Mouse (Mus musculus): Measurements from ENCODE around the gene Opcml. TPM values are rescaled to one million over a fixed set of nuclear protein-coding genes. Genes with fewer than 3 reads are reported as not detected.

Opcml gene
- total RNA-seq, 2 experiments from 2014 or later: 1.0 to 1.5 TPM

DNA sequence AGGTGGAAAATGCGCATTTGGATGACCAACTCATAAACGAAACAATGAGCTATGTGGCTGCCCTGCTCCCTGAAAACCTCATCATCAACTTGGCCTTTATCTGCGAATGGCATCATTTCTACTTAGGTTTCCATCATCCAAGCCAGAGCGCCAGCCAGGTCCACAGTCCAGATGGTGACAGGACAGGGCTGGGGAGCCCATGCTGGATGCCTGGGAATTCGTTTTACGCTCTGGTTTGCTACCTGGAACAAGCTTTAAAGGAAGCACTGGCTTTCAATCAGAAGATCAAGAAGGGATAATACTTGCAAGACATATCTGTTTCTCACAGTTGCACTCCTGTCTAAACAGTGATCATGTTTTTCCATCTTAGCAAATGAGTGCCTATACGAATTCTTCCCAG is 366.5 kb downstream of the Opcml start:
- no peak overlapping the region for H3K27ac ChIP-seq
- no peak for TF ChIP-seq CTCF (IDR thresholded peaks at IDR 0.05)
- H3K4me3 ChIP-seq: no peak overlapping the region
- intact Hi-C loops (cut with DNase I): no loop called here
- no peak for DNase-seq

DNA sequence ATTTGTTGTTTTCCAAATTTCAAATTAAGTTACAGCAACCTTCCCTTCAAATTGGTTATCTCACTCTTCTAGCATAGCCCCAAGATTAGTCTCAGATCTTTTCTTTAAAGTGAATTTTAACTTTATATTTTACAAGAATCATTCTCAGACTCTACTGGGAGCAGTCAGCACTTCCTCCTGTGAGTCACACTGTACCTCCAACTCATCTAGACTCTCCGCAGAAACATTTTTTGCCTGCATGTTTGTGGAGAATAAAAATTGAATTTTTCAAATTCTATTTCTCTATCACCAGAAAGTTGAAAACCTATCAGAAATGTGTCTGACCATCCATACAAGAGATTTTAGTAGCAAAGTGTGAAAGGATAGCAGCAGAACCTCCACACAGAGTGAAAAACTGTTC is 370.4 kb downstream of the Opcml start:
- DNase-seq: no peak
- Histone ChIP-seq H3K4me3 (no peak overlapping the region), H3K27ac (no peak overlapping the region)
- intact Hi-C loops (cut with DNase I): no loop called here
- no peak for TF ChIP-seq CTCF (IDR thresholded peaks at IDR 0.05)

DNA sequence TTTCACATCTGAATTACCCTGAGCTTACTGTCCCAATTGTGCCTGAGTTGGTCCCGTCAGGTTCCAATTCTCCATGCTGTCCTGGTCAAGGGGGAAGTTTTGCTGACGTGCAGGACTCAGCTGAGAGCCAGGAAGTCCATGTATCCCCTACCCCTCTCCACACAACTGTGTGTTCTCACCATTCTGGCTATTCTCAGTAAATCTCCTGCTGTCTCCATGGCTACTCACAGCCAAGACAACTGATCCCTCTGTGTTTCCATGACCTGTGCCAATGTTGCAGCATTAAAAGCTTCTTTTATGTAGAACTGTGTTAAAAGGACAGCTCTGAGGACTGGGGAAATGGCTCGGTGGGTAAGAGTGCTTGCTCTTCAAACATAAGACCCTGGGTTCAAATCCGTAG is 373.4 kb downstream of the Opcml start:
- Histone ChIP-seq H3K4me3 (no peak overlapping the region), H3K27ac (no peak overlapping the region)
- intact Hi-C loops (cut with DNase I): no loop called here
- no peak for DNase-seq
- no peak for TF ChIP-seq CTCF (IDR thresholded peaks at IDR 0.05)

DNA sequence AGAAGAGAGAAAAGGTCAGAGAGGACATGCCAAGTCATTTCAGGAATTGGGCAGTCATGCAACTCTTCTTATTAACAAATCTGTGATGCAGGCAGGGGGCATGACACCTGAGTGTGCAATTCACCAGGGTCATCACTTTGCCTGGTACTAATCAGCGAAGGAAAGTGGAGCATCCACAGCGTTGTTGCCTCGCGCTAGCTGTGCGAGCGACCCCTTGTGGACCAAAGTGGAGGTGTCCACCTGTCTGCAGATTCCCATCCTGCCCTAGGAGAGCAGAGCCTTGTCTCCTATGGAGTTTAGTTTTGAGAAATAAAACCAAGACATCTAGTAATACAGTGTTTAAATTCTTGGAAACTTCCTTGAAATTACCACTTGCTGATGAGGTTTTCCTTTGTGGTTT is 381.3 kb downstream of the Opcml start:
- TF ChIP-seq CTCF (IDR thresholded peaks at IDR 0.05): peak; percentile 78
- peak; percentile 60 for DNase-seq
- H3K27ac ChIP-seq: no peak overlapping the region
- H3K4me3 ChIP-seq: no peak overlapping the region
- intact Hi-C loops (cut with DNase I): loop anchor here (2.0 kb wide), 1 partner anchor 757 kb away; no protein-coding TSS in a partner anchor

DNA sequence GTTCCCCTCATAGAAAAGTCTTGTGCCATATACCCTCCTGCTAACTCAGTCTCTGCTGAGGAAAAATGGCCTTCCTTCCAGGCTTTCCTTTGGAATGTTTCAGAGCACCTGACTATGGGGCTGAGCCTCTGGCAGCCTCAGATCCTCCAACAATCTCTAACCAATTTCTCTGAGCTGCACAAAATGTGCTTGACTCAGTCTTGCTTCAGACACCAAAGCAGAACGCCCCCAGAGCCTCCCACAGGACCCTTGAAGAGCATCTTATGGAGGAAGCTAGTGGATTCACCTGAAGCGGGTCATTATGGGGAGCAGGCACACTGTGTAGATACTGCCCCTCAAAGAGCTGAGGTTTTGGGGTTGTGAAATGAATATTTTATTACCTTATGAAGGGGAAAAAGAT is 386.5 kb downstream of the Opcml start:
- intact Hi-C loops (cut with DNase I): no loop called here
- Histone ChIP-seq H3K27ac (no peak overlapping the region), H3K4me3 (no peak overlapping the region)
- TF ChIP-seq CTCF (IDR thresholded peaks at IDR 0.05): no peak
- DNase-seq: no peak

DNA sequence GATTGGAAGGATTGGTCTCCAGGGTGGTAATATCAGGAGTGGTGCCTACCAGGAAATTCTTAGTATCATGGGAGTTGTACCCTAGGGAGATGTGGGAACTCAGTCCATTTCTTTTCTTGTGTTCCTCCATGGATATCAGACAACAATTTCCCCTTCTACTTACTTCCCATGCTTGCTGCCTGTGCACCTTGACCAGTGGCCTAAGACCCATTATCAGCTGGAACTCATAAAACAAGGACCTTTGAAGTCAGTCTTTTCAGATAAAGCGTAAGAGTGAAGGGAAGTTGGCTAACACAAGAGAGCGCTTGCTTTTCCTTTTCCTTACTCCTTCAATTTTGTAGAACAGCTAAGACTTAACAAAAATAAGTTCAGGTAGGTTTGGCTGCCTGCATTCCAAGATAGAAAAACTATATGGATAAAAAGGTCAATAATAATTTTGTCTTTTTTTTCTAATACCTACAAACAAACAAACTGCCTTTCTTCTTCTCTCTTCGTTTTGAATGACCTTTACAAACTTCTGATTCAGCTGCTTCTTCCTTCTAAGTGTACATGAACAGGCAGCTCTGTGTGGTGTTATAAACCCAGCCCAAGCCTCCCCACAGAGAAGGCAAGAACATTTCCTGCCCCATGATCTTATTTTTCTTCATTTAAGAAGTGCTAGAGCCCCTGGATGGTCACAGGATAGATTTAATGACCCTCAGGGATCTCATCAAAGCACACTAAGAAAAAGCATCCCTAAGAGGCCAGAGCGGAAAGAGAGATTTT is 387.7 kb downstream of the Opcml start:
- intact Hi-C loops (cut with DNase I): no loop called here
- no peak for DNase-seq
- Histone ChIP-seq H3K4me3 (no peak overlapping the region), H3K27ac (no peak overlapping the region)
- TF ChIP-seq CTCF (IDR thresholded peaks at IDR 0.05): no peak

DNA sequence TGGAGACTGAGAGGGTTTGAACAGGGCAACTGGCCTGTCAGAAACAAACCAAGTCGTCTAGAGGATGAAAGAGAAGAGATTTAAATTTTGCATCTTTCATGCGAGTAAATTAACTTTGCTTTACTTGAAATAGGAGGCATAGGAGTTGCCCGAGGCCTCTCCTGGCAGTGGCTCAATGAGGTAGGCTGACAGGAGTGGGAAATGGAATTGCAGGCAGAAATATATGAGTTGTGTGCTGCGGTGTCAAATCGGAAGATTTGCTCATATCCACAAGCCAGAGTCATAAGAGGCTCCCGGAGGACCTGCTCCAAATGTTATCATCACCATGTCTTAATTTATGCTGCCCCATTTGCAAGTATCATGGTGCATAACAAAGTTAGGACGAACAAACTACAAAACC is 391.3 kb downstream of the Opcml start:
- intact Hi-C loops (cut with DNase I): no loop called here
- TF ChIP-seq CTCF (IDR thresholded peaks at IDR 0.05): no peak
- Histone ChIP-seq H3K27ac (no peak overlapping the region), H3K4me3 (no peak overlapping the region)
- DNase-seq: no peak

DNA sequence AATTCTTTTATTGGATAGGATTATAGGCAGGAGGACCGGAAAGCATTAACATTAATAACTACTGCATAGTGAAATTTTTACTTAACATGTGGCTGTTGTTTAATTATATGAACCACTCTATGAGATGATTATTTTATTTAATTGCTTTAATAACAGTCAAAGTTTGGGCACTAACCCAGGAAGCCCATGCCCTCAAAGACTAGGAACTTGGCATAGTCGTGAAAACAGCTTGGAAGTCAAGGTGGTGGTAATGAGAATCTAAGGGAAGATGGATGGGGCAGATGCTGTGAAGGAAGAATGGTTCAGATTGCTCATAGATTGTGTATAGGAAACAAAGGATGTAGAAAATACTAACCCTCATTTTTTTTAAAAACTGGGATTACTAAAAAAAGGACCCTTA is 399.7 kb downstream of the Opcml start:
- no peak overlapping the region for H3K4me3 ChIP-seq
- DNase-seq: no peak
- TF ChIP-seq CTCF (IDR thresholded peaks at IDR 0.05): no peak
- H3K27ac ChIP-seq: no peak overlapping the region
- intact Hi-C loops (cut with DNase I): no loop called here

DNA sequence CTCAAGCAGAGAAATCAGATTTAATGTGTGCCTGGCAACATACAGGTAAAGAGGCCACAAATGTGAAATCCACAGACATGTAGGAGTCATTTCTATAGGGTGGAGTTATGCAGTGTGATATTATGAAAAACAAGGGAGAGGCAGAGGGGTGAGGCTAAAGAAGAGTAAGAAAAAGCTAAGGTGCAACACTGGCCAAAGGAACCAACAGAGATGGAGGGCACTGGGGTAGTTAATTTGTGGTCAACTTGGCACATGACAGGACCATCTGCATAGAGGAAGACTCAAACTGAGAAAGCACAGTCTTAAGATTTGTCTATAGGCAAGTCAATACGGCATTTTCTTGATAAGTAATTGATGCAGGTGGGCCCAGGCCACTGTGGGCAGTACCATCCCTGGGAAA is 400.2 kb downstream of the Opcml start:
- TF ChIP-seq CTCF (IDR thresholded peaks at IDR 0.05): no peak
- DNase-seq: no peak
- Histone ChIP-seq H3K27ac (no peak overlapping the region), H3K4me3 (no peak overlapping the region)
- intact Hi-C loops (cut with DNase I): no loop called here

DNA sequence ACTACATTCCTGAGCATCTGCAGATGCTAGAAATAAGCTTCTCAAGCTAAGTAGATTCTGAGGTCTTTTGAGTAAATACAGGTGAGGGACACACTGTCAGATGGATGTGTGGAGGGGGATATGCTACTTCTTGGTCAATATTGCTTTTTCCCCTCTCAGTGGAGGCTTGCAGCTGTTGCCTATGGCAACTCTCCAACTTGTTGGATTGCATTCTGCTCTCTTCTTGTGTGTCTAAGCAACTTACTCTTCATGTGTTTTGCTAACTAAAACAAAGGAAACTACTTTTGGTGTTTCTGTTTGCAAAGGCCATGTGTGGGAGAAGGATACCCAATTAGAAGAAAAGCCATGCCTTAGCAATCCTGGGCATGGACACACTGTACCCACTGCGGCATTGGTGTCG is 406.0 kb downstream of the Opcml start:
- Histone ChIP-seq H3K27ac (no peak overlapping the region), H3K4me3 (no peak overlapping the region)
- DNase-seq: no peak
- TF ChIP-seq CTCF (IDR thresholded peaks at IDR 0.05): no peak
- intact Hi-C loops (cut with DNase I): no loop called here

DNA sequence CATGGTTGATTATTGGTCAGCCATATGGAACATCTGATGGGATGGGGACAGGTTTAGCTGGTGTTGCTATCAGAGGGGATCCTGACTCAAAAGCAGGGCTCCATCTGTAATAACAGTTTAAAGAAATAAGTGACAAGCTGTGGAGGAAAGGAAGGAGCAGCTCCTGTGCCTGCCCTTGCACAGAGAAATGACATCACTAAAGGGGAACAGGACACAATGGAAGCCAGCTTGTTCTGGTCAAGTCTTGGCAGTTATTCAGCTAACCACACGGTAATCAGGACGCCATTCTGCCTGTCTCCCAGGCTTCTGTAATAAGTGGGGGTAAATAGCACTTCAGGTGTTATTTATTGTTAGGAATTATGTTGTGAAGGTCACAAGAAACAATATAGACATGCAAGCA is 406.5 kb downstream of the Opcml start:
- H3K27ac ChIP-seq: no peak overlapping the region
- TF ChIP-seq CTCF (IDR thresholded peaks at IDR 0.05): no peak
- intact Hi-C loops (cut with DNase I): loop anchor here (1.0 kb wide), 1 partner anchor 787 kb away; no protein-coding TSS in a partner anchor

DNA sequence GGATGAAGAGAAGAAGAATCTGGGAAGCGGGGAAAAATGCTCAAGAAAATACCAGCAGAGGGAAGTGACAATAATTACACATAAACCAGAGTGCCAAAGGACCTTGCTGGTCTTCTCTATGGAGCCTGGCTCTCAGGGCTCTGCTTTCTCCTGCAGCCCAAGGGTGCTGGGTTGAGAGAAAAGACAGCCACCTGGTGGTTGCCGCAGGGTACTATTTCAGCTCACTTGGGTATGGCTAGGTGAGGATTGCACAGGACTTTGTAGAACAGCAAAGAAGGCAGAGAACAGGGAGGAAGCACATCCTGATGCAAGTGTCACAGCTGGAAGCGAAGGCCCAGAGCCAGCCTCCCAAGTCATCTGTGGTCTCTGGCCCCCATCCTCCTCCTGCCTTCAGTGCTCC is 407.1 kb downstream of the Opcml start:
- TF ChIP-seq CTCF (IDR thresholded peaks at IDR 0.05): peak; percentile 67
- Histone ChIP-seq H3K27ac (no peak overlapping the region), H3K4me3 (no peak overlapping the region)
- DNase-seq: peak; percentile 51
- intact Hi-C loops (cut with DNase I): loop anchor here (1.0 kb wide), 1 partner anchor 787 kb away; no protein-coding TSS in a partner anchor

More for the DNA sequence above, 406.5 kb downstream of the Opcml start:
- no peak overlapping the region for H3K4me3 ChIP-seq
- DNase-seq: no peak

DNA sequence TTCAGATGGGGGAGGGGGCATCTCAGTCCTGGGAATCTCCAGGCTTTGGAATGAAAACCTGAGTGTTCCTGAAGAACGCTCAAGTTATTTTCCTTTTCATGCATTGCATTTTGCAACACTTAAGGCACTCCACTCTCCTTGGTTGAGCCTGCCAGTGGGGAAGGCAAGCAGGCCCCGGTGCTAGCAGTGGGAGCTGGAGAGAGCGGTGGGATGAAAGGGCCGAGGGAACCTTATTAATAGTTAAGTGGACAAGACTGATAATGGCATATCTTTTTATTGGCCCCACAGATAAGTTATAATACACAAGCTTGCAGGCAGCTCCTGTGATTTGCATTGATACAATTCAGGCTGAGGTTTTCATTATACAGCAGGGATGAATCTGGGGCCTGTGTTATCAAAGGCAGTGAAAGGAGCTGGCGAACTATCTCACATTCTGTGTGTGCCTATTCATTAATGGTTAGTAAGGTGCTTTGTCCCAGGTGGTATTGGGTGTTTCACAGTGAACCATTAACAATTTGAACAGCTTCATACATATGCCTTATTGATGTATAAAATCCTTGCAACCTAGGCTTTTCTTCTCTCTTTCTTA is 407.6 kb downstream of the Opcml start:
- TF ChIP-seq CTCF (IDR thresholded peaks at IDR 0.05): no peak
- intact Hi-C loops (cut with DNase I): no loop called here
- Histone ChIP-seq H3K27ac (no peak overlapping the region), H3K4me3 (no peak overlapping the region)
- no peak for DNase-seq

DNA sequence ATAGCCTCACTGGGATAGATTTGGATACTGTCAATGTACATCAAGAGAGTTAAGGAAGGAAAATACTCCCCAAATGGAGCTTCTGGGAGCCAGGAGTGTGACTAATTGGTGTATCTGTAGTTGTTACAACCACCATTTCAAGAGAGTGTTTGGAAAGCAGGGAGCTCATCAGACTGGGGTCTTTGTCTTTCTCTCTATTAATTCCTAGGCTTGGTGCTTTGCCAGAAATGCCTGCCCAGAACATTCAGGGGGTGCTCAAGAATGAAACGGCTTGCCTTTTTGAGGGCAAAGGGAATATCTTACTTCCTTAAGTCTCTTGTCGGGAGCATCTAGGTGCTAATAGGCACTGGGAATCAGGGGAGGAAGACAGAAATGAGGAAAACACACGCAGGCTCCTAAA is 416.9 kb downstream of the Opcml start:
- Histone ChIP-seq H3K4me3 (no peak overlapping the region), H3K27ac (no peak overlapping the region)
- no peak for TF ChIP-seq CTCF (IDR thresholded peaks at IDR 0.05)
- intact Hi-C loops (cut with DNase I): no loop called here
- no peak for DNase-seq

Data from gastrocnemius, adult 2 months (tissue).